Mouse (Mus musculus) neutrophil, adult 59 days (primary cell): ENCODE data around the gene Raver2. TPM values are rescaled to one million over a fixed set of nuclear protein-coding genes. Genes with fewer than 3 reads are reported as not detected.

ENCODE experiments used
- total RNA-seq, 2 experiments: library from RNA; stranded (reverse); gene quantifications; 1 replicate in 1 of 2; 2 replicates in 1 of 2; pipeline ENCODE4 v1.2.4; 2023

Raver2 gene
- not detected for total RNA-seq

GRCm38 (mm10) chr4:101068786-101069153, at the start of gene Raver2:
Gene Raver2, plus strand, starts transcription at chr4:101068983.

GRCm38 (mm10) chr4:101020596-101020995, 48.2 kb upstream of the Raver2 start, which contains the start of gene Gm10577:
Gene Gm10577, minus strand, starts transcription at chr4:101020696.

Other genes starting within 250 kb of the Raver2 start
- gene Gm10577, start 48.3 kb upstream of the Raver2 start, total RNA-seq, result not detected
- 100 to 1,000 TPM; 170 to 191 TPM for gene Jak1, start 196.3 kb downstream of the Raver2 start, total RNA-seq